Mouse (Mus musculus) frontal cortex, postnatal 25 days (tissue): Measurements from ENCODE around the gene Helt.
A peak's percentile ranks its signal among the peaks of the same experiment; 100 is the strongest.
"Not testable (repeated sequence)": the region's sequence is repeated elsewhere in the genome, so short reads cannot be mapped to it uniquely, and the experiment has no call there.

Experiments used
- DNase-seq, 2 experiments: peaks; one replicate each; pipeline ENCODE4 v3.0.0; 2022; ENCODE audit warnings: low spot score in 2 of 2

Gene Helt

GRCm38 (mm10) chr8:46296551-46296950, 2.1 kb upstream of the Helt start:
- no peak for DNase-seq

GRCm38 (mm10) chr8:46295951-46296350, 1.5 kb upstream of the Helt start:
- no peak for DNase-seq

DNA sequence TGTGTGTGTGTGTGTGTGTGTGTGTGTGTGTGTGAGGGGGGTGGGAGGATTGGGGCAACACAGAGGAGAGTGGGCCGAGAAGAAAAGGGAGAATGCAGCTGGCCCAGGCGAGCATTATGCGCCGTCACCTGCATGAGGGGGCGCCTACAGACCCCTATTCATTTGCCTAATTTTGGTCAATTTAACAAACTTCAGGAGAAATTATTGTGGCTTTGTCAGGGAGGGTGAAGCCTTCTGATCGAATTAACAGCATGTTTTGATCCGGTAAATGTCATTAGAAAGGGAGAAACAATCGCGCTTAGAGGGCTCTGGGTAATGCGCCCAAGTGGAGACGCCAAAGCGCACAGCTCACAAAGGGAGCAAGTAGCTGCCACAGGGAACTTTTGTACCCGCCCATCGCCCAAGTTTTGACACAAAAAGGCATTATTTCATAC, 647 bp upstream of the Helt start:
- DNase-seq: no peak

- DNase-seq: peak in 1 of 2 experiments; percentile 15
These were observed 725 bp downstream of the Helt start for GRCm38 (mm10) chr8:46293741-46294151.

GRCm38 (mm10) chr8:46293201-46293600, 1.3 kb downstream of the Helt start:
- no peak for DNase-seq

- no peak for DNase-seq
These were observed 2.4 kb downstream of the Helt start for GRCm38 (mm10) chr8:46291931-46292675.

- no peak for DNase-seq
These were observed 5.2 kb downstream of the Helt start for GRCm38 (mm10) chr8:46289274-46289673.

GRCm38 (mm10) chr8:46288021-46288420, 6.5 kb downstream of the Helt start:
- DNase-seq: no peak

DNA sequence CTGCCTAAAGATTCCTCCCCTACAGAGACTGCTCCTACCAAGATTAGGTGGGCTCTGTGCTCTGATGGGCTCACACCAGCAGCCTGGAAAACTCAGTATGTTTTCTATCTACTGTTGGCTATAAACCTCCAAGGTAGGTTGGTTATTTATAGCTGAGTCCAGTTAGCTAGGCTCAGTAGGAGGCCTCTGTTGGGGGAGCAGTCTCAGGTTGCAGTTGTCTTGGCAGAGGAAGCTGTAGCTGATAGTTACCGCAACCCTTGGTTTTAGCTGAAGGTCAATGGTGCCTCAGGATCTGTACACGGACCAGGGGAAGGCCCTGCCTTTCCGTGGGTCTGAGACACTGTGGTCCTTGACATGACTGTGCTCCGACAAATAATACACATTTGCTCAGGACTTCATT, 8.5 kb downstream of the Helt start:
- DNase-seq: no peak

GRCm38 (mm10) chr8:46281536-46281935, 12.9 kb downstream of the Helt start:
- peak; percentile 42 to 45 for DNase-seq

- no peak for DNase-seq
These were observed 17.5 kb downstream of the Helt start for GRCm38 (mm10) chr8:46276939-46277338.

- DNase-seq: no peak
These were observed 23.7 kb downstream of the Helt start for GRCm38 (mm10) chr8:46270741-46271140.

DNA sequence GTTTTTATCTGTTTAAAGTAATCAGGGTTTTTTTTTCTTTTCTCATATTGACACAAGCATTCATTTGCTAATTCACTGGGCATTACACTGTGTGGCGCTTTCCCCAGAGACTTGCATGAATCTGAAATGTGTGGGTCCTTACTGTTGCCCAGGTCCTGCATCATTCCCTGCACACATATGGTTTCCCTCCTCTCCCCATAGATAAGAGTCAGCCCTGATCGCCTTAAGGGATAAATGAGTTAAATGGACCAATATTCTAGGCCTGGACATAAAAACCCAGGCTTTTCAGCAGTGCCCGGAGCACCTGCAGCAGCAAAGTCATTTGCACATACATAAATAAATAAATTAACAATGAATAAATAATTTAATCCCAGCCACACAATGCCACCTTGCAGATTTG, 24.3 kb downstream of the Helt start:
- no peak for DNase-seq

GRCm38 (mm10) chr8:46266801-46267200, 27.7 kb downstream of the Helt start:
- DNase-seq: no peak

DNA sequence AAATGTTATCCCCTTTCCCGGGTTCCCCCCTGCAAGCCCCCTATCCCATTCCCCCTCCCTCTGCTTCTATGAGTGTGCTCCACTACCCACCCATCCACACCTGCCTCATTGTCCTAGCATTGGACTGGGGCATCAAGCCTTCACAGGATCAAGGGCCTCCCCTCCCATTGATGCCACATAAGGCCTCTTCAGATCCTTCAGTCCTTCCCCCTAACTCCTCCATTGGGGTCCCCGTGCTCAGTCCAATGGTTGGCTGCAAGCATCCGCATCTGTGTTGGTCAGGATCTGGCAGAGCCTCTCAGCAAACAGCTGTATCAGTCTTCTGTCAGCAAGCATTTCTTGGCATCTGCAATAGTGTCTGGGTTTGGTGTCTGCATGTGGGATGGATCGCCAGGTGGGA, 30.3 kb downstream of the Helt start:
- DNase-seq: not testable (repeated sequence)

DNA sequence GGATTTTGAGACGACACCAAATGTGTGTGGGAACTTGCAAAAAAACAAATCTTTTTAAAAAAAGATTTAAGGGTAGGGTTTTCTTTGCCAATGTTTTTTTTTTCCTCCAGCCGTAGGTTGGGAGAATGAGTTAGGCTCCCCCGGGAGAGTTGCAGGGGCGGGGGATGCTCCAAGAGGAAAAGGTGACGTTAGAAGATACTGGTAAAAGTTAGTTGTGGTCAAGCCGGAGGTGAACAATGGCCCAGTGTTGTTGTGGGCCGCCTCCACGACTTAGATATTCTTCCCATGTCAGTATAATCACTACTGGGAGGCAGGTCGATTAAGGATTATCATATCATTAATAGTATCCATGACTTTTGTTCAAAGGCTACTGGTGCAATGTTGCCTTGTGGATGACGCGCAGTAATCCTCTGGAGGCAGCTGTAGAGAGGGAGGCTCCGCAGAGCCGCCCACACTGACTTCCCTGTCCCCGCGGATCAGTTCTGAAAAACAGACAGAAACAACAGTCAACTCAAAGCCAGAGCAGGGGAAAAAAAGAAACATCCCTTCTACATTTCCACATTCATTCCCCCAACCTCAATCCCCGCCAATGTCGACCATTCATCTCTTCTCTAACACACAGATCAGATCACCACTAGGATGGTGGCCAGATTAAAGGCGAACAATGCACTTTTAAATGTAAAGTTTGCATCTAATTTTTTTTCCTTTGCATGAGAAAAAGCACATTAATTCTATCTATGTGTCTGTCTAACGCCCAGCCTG, 36.4 kb downstream of the Helt start:
- DNase-seq: no peak

DNA sequence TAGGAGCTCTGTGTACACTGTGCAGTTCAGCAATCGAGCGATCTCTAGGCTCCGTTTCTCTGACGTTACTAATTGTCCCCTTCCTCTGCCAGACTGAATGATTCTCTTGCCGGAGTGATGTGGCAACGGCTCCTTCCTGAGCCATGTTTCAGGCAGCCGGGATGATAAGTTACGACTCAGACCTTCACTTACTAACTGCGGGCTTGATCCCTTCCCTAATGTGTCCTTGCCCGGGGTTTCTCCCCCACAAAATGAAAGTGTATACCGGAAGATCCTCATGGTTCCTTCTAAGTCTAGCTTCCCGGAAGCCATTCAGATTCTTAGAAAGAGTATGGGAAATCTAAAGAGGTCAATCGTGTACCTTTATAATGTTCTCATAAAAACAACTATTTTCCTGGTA, 42.0 kb downstream of the Helt start:
- no peak for DNase-seq

GRCm38 (mm10) chr8:46251561-46251960, 42.9 kb downstream of the Helt start:
- DNase-seq: no peak

- no peak for DNase-seq
These were observed 48.1 kb downstream of the Helt start for GRCm38 (mm10) chr8:46246346-46246745.

GRCm38 (mm10) chr8:46242946-46243345, 51.5 kb downstream of the Helt start:
- no peak for DNase-seq
